Mouse (Mus musculus) heart, postnatal 10 days (tissue): ENCODE data around the gene Car9. TPM values are rescaled to one million over a fixed set of nuclear protein-coding genes. Genes with fewer than 3 reads are reported as not detected.
"Not testable (repeated sequence)": the region's sequence is repeated elsewhere in the genome, so short reads cannot be mapped to it uniquely, and the experiment has no call there.

ENCODE experiments used
- DNase-seq, 2 experiments: peaks; one replicate each; pipeline ENCODE4 v3.0.0; 2021
- intact Hi-C: fragments of 180-260 bp; cut with DNase I; formaldehyde crosslinking; loops from one replicate; pipeline ENCODE4 v1.15.1; 2025
- total RNA-seq, 2 experiments: library from RNA; stranded (reverse); gene quantifications; 2 replicates each; pipeline ENCODE4 v1.2.3; 2021

The Car9 gene
- total RNA-seq, 2 experiments from 2014 or later: 0.30 to 0.79 TPM

DNA sequence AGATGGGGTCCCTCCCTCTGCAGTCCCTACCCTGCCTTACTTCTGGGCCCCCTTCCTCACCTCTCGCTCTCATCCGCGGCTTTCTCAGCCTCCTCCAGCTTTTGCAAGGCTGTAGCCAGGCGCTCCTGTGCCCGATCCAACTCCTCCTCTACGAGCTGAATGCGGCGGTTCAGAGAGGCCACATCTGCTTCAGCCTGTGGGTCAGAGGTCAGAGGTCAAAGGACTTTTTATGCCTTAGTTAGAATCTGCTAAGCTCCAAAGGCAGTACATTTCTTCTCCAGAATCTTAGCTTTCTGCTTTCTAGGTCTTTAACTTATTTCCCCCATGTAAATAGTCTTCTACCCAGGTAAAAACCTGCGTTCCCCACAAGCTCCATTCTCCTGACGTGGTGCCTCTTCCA, 12.8 kb downstream of the Car9 start:
- DNase-seq: no peak
- intact Hi-C loops: no loop called here

DNA sequence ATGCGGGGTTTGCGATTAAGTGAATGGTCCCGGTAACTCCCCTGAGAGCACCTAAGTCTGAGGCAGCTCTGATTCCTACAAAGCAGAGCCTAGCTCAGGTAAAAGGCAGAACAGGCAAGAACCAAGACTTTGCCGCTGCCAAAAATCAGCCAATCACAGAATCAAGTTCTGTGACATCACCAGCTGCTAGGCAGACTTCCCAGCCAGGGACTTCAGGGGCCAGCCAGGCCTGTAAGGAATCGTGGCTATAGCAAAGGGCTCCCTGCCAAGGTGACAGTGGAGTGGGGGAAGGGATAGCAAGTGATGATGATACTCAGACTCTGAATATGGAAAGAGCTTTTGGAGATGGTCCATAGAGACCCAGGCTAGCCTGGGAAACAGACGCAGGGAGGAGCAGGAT, 13.2 kb downstream of the Car9 start:
- DNase-seq: peak; percentile 94 to 97
- intact Hi-C loops: no loop called here

DNA sequence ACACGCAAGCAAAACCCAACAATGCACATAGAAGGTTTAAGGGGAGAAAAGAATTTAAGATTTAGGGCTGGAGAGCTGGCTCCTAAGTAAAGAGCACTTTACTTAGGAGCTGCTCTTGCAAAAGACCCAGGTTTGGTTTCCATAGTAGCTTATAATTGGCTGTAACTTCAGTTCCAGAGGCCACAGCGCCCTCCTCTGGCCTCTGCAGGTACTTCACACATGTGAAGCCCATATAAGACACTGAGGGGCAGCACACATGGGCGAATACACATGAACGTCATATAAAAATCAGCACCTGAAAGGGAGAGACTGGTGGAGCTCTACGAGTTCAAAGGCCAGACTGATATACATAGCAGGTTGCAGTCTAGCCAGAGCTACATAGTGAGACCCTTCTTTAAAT, 21.1 kb downstream of the Car9 start:
- no peak for DNase-seq
- intact Hi-C loops: no loop called here

DNA sequence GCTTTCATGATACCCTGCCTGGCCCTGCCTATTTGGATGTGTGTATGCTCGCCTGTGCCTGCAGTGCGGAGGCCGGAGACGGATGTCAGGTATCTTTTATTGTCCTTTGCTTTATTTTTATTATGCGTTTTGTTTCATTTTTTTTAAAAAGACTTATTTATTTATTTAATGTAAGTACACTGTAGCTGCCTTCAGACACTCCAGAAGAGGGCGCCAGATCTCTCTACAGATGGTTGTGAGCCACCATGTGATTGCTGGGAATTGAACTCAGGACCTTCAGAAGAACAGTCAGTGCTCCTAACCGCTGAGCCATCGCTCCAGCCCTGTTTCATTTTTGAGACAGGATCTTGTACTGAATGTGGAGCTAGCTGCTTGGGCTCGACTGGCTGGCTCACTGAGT, 21.7 kb downstream of the Car9 start:
- intact Hi-C loops: no loop called here
- DNase-seq: peak in 1 of 2 experiments; percentile 35

DNA sequence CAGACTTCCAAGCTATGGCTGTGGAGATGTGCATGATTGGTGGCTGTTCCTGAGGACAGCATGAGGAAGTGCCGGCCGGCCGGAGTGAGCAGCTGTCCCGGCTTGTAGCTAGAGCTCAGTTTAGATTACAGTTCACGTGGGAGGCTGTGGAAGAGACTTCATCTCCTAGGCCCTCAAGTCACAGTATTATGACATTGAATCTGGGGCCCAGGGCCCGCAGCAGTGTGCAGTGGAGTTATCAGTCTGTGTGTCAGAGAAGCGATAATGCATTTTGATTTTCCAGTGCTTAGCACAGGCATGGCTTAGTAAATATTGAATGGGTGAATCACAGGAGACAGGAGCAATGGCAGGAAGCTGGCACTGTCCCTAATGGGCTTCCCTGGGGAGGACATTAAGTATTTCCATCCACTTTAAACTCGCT, 23.3 kb downstream of the Car9 start:
- DNase-seq: peak; percentile 38 to 42
- intact Hi-C loops: no loop called here

DNA sequence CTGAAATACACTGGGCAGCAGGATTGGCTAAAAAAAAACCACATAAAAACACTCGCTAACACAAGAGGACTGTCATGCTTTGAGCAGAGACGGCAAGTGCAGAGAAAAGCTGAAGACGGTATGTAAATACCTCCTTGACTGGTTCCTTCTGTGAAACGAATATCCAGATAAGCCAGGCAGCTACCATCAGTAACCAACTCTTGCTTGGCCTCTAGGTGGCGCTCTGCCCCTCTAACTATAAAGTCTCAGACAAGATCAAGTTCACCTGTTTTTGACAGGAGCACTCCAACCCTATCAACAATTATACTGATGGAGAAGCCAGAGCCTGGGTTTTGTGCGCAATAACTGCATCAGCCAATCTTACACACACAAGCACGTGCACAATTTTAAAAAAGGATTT, 23.8 kb downstream of the Car9 start:
- peak; percentile 73 to 83 for DNase-seq
- intact Hi-C loops: no loop called here

DNA sequence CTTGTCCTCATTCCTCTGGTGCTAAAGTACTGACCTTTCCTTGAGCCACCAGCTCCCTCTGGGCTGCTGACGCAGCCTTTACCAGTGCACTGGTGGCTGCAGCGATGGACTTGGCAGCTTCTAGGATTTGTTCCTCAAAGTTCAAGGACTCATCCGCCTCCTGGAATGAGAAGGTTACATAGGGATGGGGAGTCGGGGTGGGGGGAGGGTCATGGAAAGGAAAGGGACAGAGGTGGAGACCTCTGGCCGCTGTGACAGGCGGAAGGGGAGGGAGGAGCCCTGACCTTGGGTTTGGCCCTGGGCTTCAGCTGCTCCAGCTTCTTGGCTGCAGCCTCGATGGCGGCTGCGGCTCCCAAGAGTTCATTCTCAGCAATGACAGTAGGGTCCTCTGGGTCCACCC, 26.5 kb downstream of the Car9 start:
- no peak for DNase-seq
- intact Hi-C loops: loop anchor here (2.0 kb wide), 1 partner anchor 28 kb away; no protein-coding TSS in a partner anchor

DNA sequence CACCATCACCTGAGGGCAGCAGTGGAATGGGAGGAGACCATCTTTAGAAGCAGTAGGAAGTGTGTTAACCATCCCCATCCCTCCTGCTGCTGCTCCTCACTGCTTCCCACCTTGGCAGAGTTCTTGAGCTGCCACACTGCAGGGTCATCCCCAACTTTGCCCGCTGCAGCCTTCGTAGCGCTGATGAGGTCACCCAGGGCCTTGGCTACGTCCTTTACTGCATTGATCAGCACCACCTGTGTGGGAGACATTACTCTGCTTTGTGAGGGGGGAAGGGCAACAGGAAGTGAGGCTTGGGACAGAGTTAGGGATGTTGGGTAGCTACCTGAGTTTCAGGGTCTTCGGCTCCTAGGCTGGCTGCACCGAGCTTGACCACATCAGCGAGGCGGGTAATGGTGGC, 28.9 kb downstream of the Car9 start:
- intact Hi-C loops: loop anchor here (2.0 kb wide), 1 partner anchor 17 kb away; no protein-coding TSS in a partner anchor
- DNase-seq: no peak

DNA sequence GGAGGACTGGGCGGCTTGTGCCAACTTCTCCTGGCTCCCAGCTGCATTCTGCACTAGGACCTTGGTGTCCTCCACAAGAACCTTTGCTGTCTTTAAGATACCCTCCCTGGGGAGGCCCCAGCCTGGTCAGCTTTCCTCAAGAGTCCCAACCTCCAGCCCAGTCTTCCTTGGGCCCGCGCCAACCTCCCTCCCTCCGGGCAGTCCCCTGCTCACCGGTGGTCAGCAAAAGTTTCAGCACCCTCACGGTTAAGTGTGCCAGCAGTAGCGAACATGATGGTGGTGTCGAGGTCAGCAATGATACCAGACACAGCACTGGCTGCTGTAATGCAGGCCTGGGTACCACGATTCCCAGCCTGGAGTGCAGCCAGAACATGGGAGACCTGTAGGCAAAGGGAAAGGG, 29.3 kb downstream of the Car9 start:
- DNase-seq: no peak

DNA sequence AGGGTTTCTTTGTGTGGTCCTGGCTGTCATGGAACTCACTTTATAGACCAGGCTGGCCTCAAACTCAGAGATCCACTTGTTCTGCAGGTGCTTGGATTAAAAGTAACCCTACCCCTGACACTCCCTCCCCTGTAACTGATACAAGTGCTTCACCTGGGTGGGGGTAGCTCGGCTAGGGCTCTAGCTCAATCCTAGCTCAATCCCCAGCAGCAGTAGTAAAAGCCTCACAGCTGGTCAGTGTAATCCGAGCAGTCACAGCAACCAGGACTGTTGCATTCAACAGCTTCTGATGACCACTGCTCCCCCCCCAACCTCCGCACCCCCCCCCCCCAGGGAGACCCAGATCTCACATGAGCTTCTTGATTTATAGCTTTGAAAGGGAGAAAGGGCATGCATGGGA, 35.3 kb downstream of the Car9 start:
- intact Hi-C loops: no loop called here
- no peak for DNase-seq

More for the DNA sequence above, 29.3 kb downstream of the Car9 start:
- intact Hi-C loops: loop anchor here (2.0 kb wide), 1 partner anchor 17 kb away; no protein-coding TSS in a partner anchor

DNA sequence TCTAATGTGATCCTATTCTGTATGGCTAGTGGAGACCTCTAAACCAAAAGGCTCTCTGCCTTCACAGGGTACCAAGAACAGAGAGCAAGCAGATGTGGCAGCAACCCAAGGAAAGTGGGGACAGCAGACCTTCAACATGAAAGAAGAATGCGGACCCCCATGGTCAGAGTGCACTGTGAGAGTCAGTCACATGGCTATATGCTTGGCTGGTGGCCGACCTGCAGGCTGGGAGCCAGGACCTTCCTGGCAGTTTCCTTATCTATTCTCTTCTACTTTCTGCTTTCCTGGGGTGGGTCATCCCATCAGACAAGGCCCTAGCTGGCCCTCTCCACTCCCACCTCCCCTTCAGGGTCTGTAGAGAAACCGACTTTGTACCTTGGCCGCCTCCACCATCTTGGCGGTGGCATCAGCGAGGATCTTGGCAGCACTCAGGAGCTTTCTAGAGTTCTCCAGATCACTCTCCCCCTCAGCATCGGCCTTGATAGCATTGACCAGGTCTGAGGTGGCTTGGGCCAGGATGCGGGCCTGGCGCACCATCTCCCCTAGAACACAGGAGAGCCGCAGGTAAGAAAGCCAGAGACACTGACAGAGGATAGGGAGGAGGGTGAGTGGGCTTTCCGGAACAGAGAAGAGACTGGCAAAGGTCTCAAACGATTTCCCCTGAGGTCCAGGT, 39.7 kb downstream of the Car9 start:
- intact Hi-C loops: no loop called here
- DNase-seq: peak; percentile 34 to 39

DNA sequence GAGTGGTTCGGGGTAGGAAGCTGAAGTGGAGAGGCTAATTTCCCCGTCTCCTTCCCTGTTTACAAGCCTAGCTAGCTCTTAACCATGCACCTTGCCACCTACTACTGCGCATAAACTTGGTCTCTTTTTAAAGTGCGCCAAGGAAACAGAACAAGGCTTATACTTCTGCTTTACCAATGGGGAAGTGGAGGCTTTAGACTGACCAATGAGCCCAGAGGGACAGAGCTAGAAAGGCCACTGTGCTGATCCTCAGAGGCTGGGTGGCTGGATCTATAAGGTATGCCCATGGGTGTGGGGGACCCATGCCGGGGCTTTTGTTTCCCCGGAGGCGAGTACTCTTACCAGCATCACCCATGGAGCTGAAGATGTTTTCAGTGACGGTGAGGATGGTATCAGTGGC, 40.4 kb downstream of the Car9 start:
- intact Hi-C loops: no loop called here
- no peak for DNase-seq

DNA sequence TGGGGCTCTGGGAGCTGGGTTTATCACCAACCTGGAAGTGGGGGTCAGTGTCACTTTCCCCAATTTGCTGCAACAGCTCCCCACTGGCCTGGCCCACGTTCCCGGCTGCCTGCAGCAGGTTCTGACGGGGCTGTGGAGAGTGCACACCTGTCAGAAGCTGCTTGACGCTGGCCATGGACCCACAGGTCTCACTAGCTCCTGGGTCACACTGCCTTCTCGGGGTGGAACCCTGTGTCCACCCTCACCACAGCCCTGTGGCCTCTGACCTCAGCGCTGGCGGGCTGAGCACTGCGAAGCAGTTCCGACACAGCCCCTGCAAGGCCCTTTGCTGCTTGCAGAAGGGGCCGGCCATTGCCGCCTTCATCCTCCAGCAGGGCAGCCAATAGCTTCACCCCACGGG, 42.3 kb downstream of the Car9 start:
- intact Hi-C loops: no loop called here
- DNase-seq: no peak

DNA sequence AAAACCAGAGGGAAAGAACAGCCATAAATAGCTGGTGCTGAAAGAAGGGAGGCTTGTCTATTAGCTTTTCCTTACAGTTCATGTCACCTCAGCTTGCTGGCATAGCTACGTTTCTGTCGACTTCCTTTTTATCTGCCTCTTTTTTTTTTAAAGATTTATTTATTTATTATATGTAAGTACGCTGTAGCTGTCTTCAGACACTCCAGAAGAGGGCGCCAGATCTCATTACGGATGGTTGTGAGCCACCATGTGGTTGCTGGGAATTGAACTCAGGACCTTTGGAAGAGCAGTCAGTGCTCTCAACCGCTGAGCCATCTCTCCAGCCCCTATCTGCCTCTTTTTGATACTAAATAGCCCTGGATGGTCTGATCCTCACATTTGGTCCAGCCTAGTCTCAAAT, 45.1 kb downstream of the Car9 start:
- DNase-seq: not testable (repeated sequence)
- intact Hi-C loops: loop anchor here (2.0 kb wide), 1 partner anchor 15 kb away; no protein-coding TSS in a partner anchor

DNA sequence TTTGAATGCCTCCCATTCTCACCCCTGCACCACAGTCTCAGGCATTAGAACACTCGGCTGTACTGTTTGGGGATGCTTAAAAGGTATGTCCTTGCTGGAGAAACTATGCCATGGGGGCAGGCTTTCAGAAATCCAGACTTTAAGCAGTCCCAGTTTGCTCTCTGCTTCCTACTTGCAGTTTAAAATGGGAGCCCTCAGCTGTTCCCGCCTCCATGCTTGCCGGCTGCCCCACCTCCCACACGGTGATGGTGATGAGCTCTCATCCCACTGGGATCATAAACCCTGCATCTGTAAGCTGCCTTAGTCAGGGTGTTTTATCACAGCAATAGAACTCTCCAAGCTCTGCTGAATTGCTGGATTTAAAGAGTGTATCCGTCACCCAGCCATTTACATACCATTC, 45.7 kb downstream of the Car9 start:
- intact Hi-C loops: loop anchor here (2.0 kb wide), 1 partner anchor 16 kb away; no protein-coding TSS in a partner anchor
- DNase-seq: no peak

DNA sequence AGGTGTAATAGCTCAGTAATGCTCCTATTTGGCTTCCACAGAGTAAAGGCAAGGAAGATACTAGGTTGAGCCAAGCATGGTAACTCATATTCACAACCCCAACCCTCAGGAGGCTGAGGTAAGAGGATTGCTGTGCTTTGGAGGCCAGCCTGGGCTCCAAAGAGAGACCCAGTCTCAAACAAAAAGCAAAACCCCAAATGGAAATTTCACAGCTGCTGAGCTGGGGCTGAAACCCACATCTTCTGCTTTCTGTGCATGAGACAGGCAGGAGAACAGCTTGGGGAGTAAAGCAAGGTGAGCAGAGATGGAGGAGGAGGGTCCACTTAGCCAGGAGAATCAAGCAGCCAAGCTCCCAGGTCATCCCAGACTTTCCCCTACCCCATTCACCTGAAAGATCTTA, 47.1 kb downstream of the Car9 start:
- no peak for DNase-seq
- intact Hi-C loops: loop anchor here (2.0 kb wide), 1 partner anchor 17 kb away; no protein-coding TSS in a partner anchor

DNA sequence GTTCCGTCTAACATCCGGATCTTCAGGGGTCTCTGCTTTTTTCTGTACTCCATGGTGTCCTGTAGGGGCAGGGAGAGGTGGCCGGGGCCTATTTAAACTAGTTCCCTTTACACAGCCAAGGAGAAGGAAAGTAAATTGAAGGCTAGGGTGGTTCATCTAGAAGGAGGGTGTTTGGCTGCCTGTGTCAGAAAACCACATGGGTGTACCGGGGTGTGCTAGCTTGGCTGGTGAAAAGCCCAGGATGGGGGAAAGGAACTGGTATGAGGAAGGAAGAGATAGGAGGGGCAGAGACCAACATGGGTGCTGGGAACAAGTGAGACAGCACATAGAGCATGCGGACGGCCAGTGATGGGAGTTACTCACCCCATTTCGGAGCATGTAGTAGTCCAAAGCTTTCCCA, 49.2 kb downstream of the Car9 start:
- DNase-seq: no peak
- intact Hi-C loops: no loop called here

DNA sequence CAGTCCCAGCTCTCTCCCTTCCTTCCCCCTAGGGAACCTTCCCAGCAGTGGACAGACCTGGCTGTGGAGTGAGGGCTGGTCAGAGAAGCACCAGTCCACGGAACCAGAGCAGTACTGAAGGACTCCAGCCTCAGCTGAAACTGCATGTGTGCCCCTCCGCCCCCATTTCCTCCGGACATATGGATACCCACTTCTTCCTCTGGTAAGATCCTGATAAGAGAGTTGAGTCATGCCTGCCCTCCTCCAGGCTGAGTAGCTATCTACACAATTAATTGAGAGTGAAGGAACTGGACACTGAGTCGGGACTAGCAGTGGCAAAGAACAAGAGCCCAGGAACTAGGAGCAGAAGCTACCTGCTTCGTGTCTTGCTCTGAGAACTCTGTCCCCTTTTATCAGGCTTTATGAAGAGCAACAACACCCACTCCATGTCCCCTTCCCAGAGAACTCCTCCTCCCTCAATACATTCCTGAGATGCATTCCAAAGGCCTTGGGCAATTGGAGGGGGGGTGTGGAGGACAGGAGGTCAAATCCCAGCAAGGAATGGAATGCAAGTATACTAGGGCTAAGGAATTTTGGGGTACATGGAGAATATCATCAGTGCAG, 51.4 kb downstream of the Car9 start:
- intact Hi-C loops: no loop called here
- DNase-seq: peak in 1 of 2 experiments; percentile 25

DNA sequence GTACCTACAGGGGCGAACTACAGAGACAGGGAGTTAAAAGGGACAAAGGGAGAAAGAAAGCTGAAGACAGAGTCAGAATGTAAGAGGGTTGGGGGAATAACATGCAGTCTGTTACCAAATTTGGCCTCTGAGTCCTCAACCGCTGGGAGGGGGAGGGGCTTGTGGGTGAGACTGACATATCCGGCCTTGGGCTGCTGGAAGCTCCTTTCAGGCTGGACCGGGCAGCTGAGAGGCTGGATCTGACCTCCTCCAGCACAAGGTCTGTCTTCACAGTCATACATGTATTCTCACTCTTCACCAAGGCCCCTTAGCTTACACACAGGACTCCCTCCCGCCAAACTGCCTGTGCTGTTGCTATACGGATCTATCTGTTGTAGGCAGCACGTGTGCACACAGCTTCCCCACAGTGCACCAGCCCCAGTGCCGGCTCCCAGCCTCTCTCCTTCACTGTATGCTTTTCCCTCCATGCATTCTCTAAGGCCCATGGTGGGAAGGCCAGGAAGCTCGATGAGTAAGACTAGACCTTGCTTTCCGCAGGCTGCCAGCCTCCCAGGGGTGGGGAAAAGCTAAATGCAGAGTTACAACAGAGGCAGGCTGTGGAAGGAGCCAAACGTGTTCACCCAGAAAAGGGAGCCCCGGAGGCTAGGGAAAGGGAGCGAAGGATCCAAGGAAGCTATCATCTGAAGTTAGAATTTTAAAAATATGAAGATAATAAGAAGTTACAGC, 52.0 kb downstream of the Car9 start:
- peak; percentile 85 to 86 for DNase-seq
- intact Hi-C loops: no loop called here

DNA sequence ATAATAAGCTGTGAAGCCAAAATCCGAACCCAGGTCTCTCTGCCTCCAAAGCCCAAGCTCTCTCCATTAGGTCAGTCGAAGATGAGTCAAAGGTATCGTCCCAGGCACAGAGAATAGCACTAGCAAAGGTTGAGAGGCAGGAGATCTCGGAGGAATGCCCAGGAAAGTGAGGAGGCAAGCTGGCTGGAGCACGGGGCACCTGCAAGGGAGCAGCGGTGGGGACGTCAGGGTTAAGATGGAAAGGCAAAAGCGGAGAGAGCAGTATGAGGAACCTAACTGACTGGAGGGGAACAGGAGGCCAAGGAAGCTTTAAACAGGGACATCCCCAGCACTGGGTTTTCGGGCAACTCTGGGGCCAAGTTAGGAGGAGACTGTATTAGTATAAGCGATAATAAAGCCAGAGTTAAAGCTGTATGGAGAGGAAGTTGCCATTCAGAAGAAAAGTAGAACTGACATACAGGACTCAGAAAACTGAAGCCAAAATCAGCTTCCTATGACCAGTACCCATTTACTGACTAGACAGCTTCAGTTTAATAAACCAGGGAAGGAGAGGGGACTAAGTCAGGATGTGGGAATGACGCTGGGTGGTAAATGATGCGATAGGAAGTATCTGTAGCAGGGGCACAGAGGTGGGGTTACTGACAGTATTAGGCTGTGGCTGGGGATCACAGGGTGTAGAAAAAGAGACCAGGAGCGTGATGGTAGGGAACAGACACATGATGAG, 52.9 kb downstream of the Car9 start:
- DNase-seq: no peak
- intact Hi-C loops: loop anchor here (2.0 to 10.0 kb wide), 2 partner anchors 27 to 525 kb away; partner anchors contain the start of gene Stoml2

DNA sequence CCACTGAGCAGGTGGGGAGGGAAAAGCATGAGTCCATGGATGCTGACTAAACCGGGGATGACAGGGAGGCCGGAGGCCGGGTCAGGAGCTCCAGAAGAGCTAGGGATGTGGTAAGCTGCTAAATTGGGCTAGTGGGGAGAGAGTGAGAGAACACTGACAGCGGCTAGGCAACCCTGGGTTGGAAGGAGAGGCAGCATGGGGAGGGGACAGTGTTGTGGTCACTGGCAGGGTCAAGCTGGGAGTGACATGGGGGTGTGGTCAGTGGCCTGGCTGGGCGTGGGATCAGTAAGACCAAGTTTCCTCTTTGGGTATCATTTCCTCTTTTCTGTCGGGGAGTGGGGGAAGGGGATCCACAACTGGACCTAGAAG, 53.5 kb downstream of the Car9 start:
- intact Hi-C loops: loop anchor here (2.0 to 10.0 kb wide), 2 partner anchors 27 to 525 kb away; partner anchors contain the start of gene Stoml2
- DNase-seq: peak; percentile 64 to 67
